Mouse (Mus musculus) myocyte (in vitro differentiated cells): ENCODE results near the gene Itpr1. TPM values are rescaled to one million over a fixed set of nuclear protein-coding genes. Genes with fewer than 3 reads are reported as not detected.

Experiments
- H3K27me3 ChIP-seq: one replicate; pipeline ENCODE4 v1.6.1; 2011; ENCODE audit not compliant: control insufficient read depth, insufficient read depth, insufficient read length
- H3K36me3 ChIP-seq: one replicate; pipeline ENCODE4 v1.6.1; 2011; ENCODE audit not compliant: control insufficient read depth, insufficient read depth
- H3K4me2 ChIP-seq: one replicate; pipeline ENCODE4 v1.6.1; 2011; ENCODE audit warnings: low read depth, control low read depth
- H3K4me3 ChIP-seq: one replicate; pipeline ENCODE4 v1.5.1; 2011; ENCODE audit warnings: mild to moderate bottlenecking, control low read depth, moderate library complexity
- H3K79me2 ChIP-seq: one replicate; pipeline ENCODE4 v1.6.1; 2011; ENCODE audit not compliant: control insufficient read depth, insufficient read depth
- H3ac ChIP-seq: one replicate; pipeline ENCODE4 v1.6.1; 2011; ENCODE audit not compliant: control insufficient read depth, insufficient read length
- CEBPB ChIP-seq: IDR thresholded peaks from 2 replicates; pipeline ENCODE4 v1.6.1; 2011; ENCODE audit warnings: mild to moderate bottlenecking, moderate library complexity; ENCODE audit not compliant: poor library complexity, insufficient read depth, severe bottlenecking
- E2F4 ChIP-seq: IDR thresholded peaks from one replicate; pipeline ENCODE4 v1.6.1; 2011; ENCODE audit warnings: mild to moderate bottlenecking, control low read depth, moderate library complexity; ENCODE audit not compliant: insufficient read depth
- MAX ChIP-seq: IDR thresholded peaks from one replicate; pipeline ENCODE4 v1.6.1; 2011; ENCODE audit warnings: low read depth, mild to moderate bottlenecking, control low read depth
- MYOD1 ChIP-seq, 3 experiments: IDR thresholded peaks; one replicate each; pipeline ENCODE4 v1.6.1; 2011; ENCODE audit warnings: control low read depth in 2 of 3, low read depth in 2 of 3, mild to moderate bottlenecking in 2 of 3, moderate library complexity in 1 of 3; ENCODE audit not compliant: insufficient read length in 2 of 3, control insufficient read depth in 1 of 3
- MYOG ChIP-seq, 3 experiments: IDR thresholded peaks; one replicate each; pipeline ENCODE4 v1.6.1; 2011; ENCODE audit warnings: control low read depth in 2 of 3, low read depth in 2 of 3, mild to moderate bottlenecking in 2 of 3; ENCODE audit not compliant: insufficient read length in 2 of 3, control insufficient read depth in 1 of 3, insufficient read depth in 1 of 3
- POLR2A ChIP-seq: IDR thresholded peaks from one replicate; pipeline ENCODE4 v1.6.1; 2011; ENCODE audit warnings: low read depth, mild to moderate bottlenecking, control low read depth, moderate library complexity; ENCODE audit not compliant: insufficient read length
- POLR2AphosphoS2 ChIP-seq: IDR thresholded peaks from one replicate; pipeline ENCODE4 v1.6.1; 2011; ENCODE audit warnings: low read depth, control low read depth; ENCODE audit not compliant: insufficient read length
- REST ChIP-seq: IDR thresholded peaks from one replicate; pipeline ENCODE4 v1.6.1; 2011; ENCODE audit warnings: mild to moderate bottlenecking, control low read depth, moderate library complexity; ENCODE audit not compliant: insufficient read depth, insufficient read length
- SRF ChIP-seq: IDR thresholded peaks from one replicate; pipeline ENCODE4 v1.6.1; 2011; ENCODE audit warnings: low read depth; ENCODE audit not compliant: control insufficient read depth, insufficient read length
- TCF12 ChIP-seq: IDR thresholded peaks from one replicate; pipeline ENCODE4 v1.6.1; 2011; ENCODE audit warnings: mild to moderate bottlenecking, control low read depth; ENCODE audit not compliant: poor library complexity, insufficient read depth, severe bottlenecking
- TCF3 ChIP-seq: IDR thresholded peaks from one replicate; pipeline ENCODE4 v1.6.1; 2011; ENCODE audit warnings: low read depth, control low read depth; ENCODE audit not compliant: insufficient read length
- USF1 ChIP-seq: IDR thresholded peaks from one replicate; pipeline ENCODE4 v1.6.1; 2011; ENCODE audit warnings: low read depth, mild to moderate bottlenecking, control low read depth, moderate library complexity
- polyA plus RNA-seq: library from polyadenylated mRNA; unstranded; fragments of >200 nt; fragmentation: generic; extraction: Trizol; gene quantifications from one replicate; pipeline ENCODE4 v1.2.1, GENCODE M21; 2012; ENCODE audit warnings: missing spikeins

Gene Itpr1
- polyA plus RNA-seq, 1 experiment = 3.1 TPM

- Histone ChIP-seq H3K4me2 (peak overlapping the region; percentile 56), H3K4me3 (no peak overlapping the region), H3K36me3 (no peaks in the 10 kb centered on the region), H3K27me3 (no peaks in the 10 kb centered on the region), H3ac (no peak overlapping the region), H3K79me2 (no peaks in the 10 kb centered on the region)
- no peak for TF ChIP-seq TCF12
- no peak for TF ChIP-seq E2F4
- TF ChIP-seq REST = no peak
- TF ChIP-seq TCF3 = no peak
- no peak for TF ChIP-seq MYOG (IDR thresholded peaks at IDR 0.05; ENCODE audit: control insufficient read depth in 1 of 3, insufficient read depth in 1 of 3, insufficient read length in 2 of 3, low read depth in 2 of 3)
- TF ChIP-seq CEBPB = no peak
- no peak for TF ChIP-seq POLR2A
- no peak for TF ChIP-seq MAX
Measured at GRCm38 (mm10) chr6:108530781-108531323, 318.0 kb downstream of the Itpr1 start.

GRCm38 (mm10) chr6:108531324-108532311 is 318.7 kb downstream of the Itpr1 start:
- no peak overlapping the region for H3K4me3 ChIP-seq
- H3K79me2 ChIP-seq = no peaks in the 10 kb centered on the region
- no peaks in the 10 kb centered on the region for H3K27me3 ChIP-seq
- H3K36me3 ChIP-seq = no peaks in the 10 kb centered on the region
- TF ChIP-seq E2F4 (no peak), POLR2A (no peak), SRF (no peak), POLR2AphosphoS2 (no peak), MYOG (IDR thresholded peaks at IDR 0.05; ENCODE audit: control insufficient read depth in 1 of 3, insufficient read depth in 1 of 3, insufficient read length in 2 of 3, low read depth in 2 of 3) (no peak), CEBPB (no peak), TCF3 (no peak), MYOD1 (IDR thresholded peaks at IDR 0.05; ENCODE audit: control insufficient read depth in 1 of 3, insufficient read length in 2 of 3, low read depth in 2 of 3) (no peak), USF1 (no peak), TCF12 (no peak), MAX (no peak), REST (no peak)
- H3K4me2 ChIP-seq = peak overlapping the region; percentile 56
- no peak overlapping the region for H3ac ChIP-seq

- Histone ChIP-seq H3K27me3 (no peaks in the 10 kb centered on the region), H3K4me3 (no peak overlapping the region), H3K4me2 (peak overlapping the region; percentile 56), H3K79me2 (no peaks in the 10 kb centered on the region), H3K36me3 (no peaks in the 10 kb centered on the region), H3ac (no peak overlapping the region)
- TF ChIP-seq USF1 = no peak
- TF ChIP-seq CEBPB = no peak
- no peak for TF ChIP-seq E2F4
- TF ChIP-seq TCF3 = no peak
- TF ChIP-seq MAX = no peak
- TF ChIP-seq MYOG (IDR thresholded peaks at IDR 0.05; ENCODE audit: control insufficient read depth in 1 of 3, insufficient read depth in 1 of 3, insufficient read length in 2 of 3, low read depth in 2 of 3) = peak in 2 of 3 experiments; percentile 62 to 92
- peak; percentile 23 for TF ChIP-seq TCF12
- TF ChIP-seq MYOD1 (IDR thresholded peaks at IDR 0.05; ENCODE audit: control insufficient read depth in 1 of 3, insufficient read length in 2 of 3, low read depth in 2 of 3) = peak in 2 of 3 experiments; percentile 46 to 79
Measured at GRCm38 (mm10) chr6:108532486-108533179, 319.7 kb downstream of the Itpr1 start.

GRCm38 (mm10) chr6:108534139-108534538 is 321.2 kb downstream of the Itpr1 start:
- Histone ChIP-seq H3K79me2 (no peaks in the 10 kb centered on the region), H3K36me3 (no peaks in the 10 kb centered on the region), H3K4me3 (no peak overlapping the region), H3K4me2 (peak overlapping the region; percentile 40), H3ac (no peak overlapping the region), H3K27me3 (no peaks in the 10 kb centered on the region)
- TF ChIP-seq TCF3 = no peak
- TF ChIP-seq E2F4 = no peak

GRCm38 (mm10) chr6:108534596-108534995 is 321.7 kb downstream of the Itpr1 start:
- Histone ChIP-seq H3K79me2 (no peaks in the 10 kb centered on the region), H3K36me3 (no peaks in the 10 kb centered on the region), H3ac (no peak overlapping the region), H3K27me3 (no peaks in the 10 kb centered on the region), H3K4me2 (peak overlapping the region; percentile 40), H3K4me3 (no peak overlapping the region)
- TF ChIP-seq TCF3 (no peak), MYOG (IDR thresholded peaks at IDR 0.05; ENCODE audit: control insufficient read depth in 1 of 3, insufficient read depth in 1 of 3, insufficient read length in 2 of 3, low read depth in 2 of 3) (peak; percentile 6 to 76 (median 10)), SRF (no peak), CEBPB (peak; percentile 68; the same call in 1 of the 2 replicates), POLR2A (peak; percentile 23), E2F4 (no peak), MYOD1 (IDR thresholded peaks at IDR 0.05; ENCODE audit: control insufficient read depth in 1 of 3, insufficient read length in 2 of 3, low read depth in 2 of 3) (peak in 2 of 3 experiments; percentile 55 to 86), TCF12 (peak; percentile 77)
